Mouse (Mus musculus): ENCODE data around the gene Minos1.

DNA sequence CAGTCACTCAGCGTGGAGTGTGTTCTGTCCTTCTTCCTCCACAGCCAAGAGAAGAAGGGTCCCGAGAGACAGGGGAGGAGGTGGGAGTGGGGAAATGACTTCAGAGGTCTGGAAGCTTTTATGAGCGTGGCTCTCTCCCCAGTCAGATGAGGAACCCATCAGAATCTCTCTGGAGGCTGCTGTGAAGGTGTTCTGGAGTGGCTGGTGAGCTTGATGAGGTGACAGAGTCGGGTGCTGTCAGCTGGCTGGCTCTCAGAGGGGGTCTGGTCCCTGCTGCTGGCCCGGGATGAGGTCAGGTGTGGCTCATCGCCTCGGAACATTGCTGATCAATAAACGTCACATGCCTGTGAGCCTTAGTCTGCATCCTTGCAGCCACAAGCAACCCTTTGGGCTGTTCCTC lies 36.2 kb upstream of the Minos1 start:
- TF ChIP-seq POLR2A (IDR thresholded peaks at IDR 0.05; ENCODE audit: insufficient read depth, low read length) (no peak), EP300 (IDR thresholded peaks at IDR 0.05; ENCODE audit: insufficient read depth, low read depth, low read length) (no peak)

Data from ES-Bruce4 (cell line).